Mouse (Mus musculus) megakaryocyte-erythroid progenitor cell, adult 5-6 weeks (primary cell): ENCODE measurements around the gene Tekt1. TPM values are rescaled to one million over a fixed set of nuclear protein-coding genes. Genes with fewer than 3 reads are reported as not detected.

Source experiments
- total RNA-seq, 2 experiments: library from RNA; stranded (forward) in 1 of 2; stranded (reverse) in 1 of 2; fragments of 200-1000, 215-1000 nt in 1 of 2; fragments of >200 nt in 1 of 2; fragmentation: Nextera tagmentation in 1 of 2; gene quantifications; 2 replicates each; pipeline ENCODE4 v1.2.3; 2014 to 2017

The Tekt1 gene
- total RNA-seq, 2 experiments from 2014 or later, result not detected

Other genes starting within 250 kb of the Tekt1 start
- not detected in 2 replicates for gene Pitpnm3, start 226.7 kb downstream of the Tekt1 start, total RNA-seq (2014; fragmentation: Nextera tagmentation)
- not detected in 2 replicates for gene Pitpnm3, start 226.7 kb downstream of the Tekt1 start, total RNA-seq (2017)
- gene Gm43951, start 155.6 kb downstream of the Tekt1 start, total RNA-seq (2014; fragmentation: Nextera tagmentation), result 0.84 TPM in 1 of 2 replicates, not detected in the other
- not detected in 2 replicates for gene Gm43951, start 155.6 kb downstream of the Tekt1 start, total RNA-seq (2017)
- 15.7 and 22.5 TPM in 2 replicates for gene 4933427D14Rik, start 155.0 kb downstream of the Tekt1 start, total RNA-seq (2014; fragmentation: Nextera tagmentation)
- 11.4 and 18.2 TPM in 2 replicates for gene 4933427D14Rik, start 155.0 kb downstream of the Tekt1 start, total RNA-seq (2017)
- 78.7 and 97.1 TPM in 2 replicates for gene Txndc17, start 154.9 kb downstream of the Tekt1 start, total RNA-seq (2014; fragmentation: Nextera tagmentation)
- 40.0 and 46.5 TPM in 2 replicates for gene Txndc17, start 154.9 kb downstream of the Tekt1 start, total RNA-seq (2017)
- 7.8 and 15.3 TPM in 2 replicates for gene Med31, start 146.8 kb downstream of the Tekt1 start, total RNA-seq (2014; fragmentation: Nextera tagmentation)
- gene Med31, start 146.8 kb downstream of the Tekt1 start, total RNA-seq (2017), result 8.9 and 18.9 TPM in 2 replicates
- gene Slc13a5, start 95.2 kb downstream of the Tekt1 start, total RNA-seq (2014; fragmentation: Nextera tagmentation), result not detected in 2 replicates
- gene Slc13a5, start 95.2 kb downstream of the Tekt1 start, total RNA-seq (2017), result not detected in 2 replicates
- gene Xaf1, start 60.8 kb downstream of the Tekt1 start, total RNA-seq (2014; fragmentation: Nextera tagmentation), result 11.1 and 27.1 TPM in 2 replicates
- 10.1 and 11.1 TPM in 2 replicates for gene Xaf1, start 60.8 kb downstream of the Tekt1 start, total RNA-seq (2017)
- gene Fbxo39, start 48.0 kb downstream of the Tekt1 start, total RNA-seq (2014; fragmentation: Nextera tagmentation), result not detected in 2 replicates
- gene Fbxo39, start 48.0 kb downstream of the Tekt1 start, total RNA-seq (2017), result not detected in 2 replicates
- gene Smtnl2, start 49.3 kb upstream of the Tekt1 start, total RNA-seq (2014; fragmentation: Nextera tagmentation), result 0.50 and 0.52 TPM in 2 replicates
- gene Smtnl2, start 49.3 kb upstream of the Tekt1 start, total RNA-seq (2017), result 0.11 TPM in 1 of 2 replicates, not detected in the other
- gene Ggt6, start 73.1 kb upstream of the Tekt1 start, total RNA-seq (2014; fragmentation: Nextera tagmentation), result not detected in 2 replicates
- gene Ggt6, start 73.1 kb upstream of the Tekt1 start, total RNA-seq (2017), result not detected in 2 replicates
- 215 and 248 TPM in 2 replicates for gene Mybbp1a, start 78.9 kb upstream of the Tekt1 start, total RNA-seq (2014; fragmentation: Nextera tagmentation)
- 185 and 248 TPM in 2 replicates for gene Mybbp1a, start 78.9 kb upstream of the Tekt1 start, total RNA-seq (2017)
- 38.3 and 46.8 TPM in 2 replicates for gene Spns2, start 127.5 kb upstream of the Tekt1 start, total RNA-seq (2014; fragmentation: Nextera tagmentation)
- 16.0 and 23.3 TPM in 2 replicates for gene Spns2, start 127.5 kb upstream of the Tekt1 start, total RNA-seq (2017)
- 9.2 and 14.0 TPM in 2 replicates for gene Spns3, start 188.1 kb upstream of the Tekt1 start, total RNA-seq (2014; fragmentation: Nextera tagmentation)
- 3.8 and 7.1 TPM in 2 replicates for gene Spns3, start 188.1 kb upstream of the Tekt1 start, total RNA-seq (2017)
- gene Ube2g1, start 244.8 kb upstream of the Tekt1 start, total RNA-seq (2014; fragmentation: Nextera tagmentation), result 27.1 and 37.5 TPM in 2 replicates
- 35.6 and 54.0 TPM in 2 replicates for gene Ube2g1, start 244.8 kb upstream of the Tekt1 start, total RNA-seq (2017)